Mouse (Mus musculus): Measurements from ENCODE around the gene Slc22a14.

DNA sequence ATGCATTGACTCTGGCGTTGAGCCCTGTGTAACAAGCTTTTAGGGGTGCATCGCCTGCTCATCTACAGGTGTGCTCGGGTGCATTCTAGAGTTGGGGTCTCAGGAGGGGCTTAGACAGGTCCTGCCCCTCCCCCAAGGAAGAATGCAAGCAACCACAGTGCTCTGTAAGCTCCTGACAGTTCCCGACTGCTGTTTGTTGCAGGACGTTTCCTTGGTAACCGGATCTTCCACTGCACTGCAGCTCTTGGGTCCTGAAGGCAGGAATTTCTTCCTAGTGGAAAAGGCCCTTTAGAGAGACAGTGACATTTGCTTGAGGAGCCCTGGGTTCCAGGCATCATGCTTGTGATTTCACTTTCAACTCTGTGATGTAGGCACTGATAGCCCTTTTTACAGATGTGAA lies 17.2 kb upstream of the Slc22a14 start:
- no peak for TF ChIP-seq CTCF (IDR thresholded peaks at IDR 0.05; ENCODE audit: borderline replicate concordance, extremely low read depth, insufficient read depth, insufficient read length)
- no peak for TF ChIP-seq POLR2A (IDR thresholded peaks at IDR 0.05; ENCODE audit: borderline replicate concordance, extremely low read depth, insufficient read depth, insufficient read length, poor library complexity, severe bottlenecking)

Data from brain, embryonic 14.5 days (tissue).